Mouse (Mus musculus) forebrain, embryonic 14.5 days (tissue): ENCODE measurements around the gene Fam186a. TPM values are rescaled to one million over a fixed set of nuclear protein-coding genes. Genes with fewer than 3 reads are reported as not detected.
A peak's percentile ranks its signal among the peaks of the same experiment; 100 is the strongest.
"Not testable (repeated sequence)": the region's sequence is repeated elsewhere in the genome, so short reads cannot be mapped to it uniquely, and the experiment has no call there.

Experiments used
- ATAC-seq: fragments of 200-750 bp; cut with Nextera tagmentation; 2 replicates; pipeline ENCODE4 v1.8.0; 2017; ENCODE audit warnings: mild to moderate bottlenecking, moderate library complexity
- DNase-seq: peaks from one replicate; pipeline ENCODE4 v3.0.0-alpha.2; 2015; ENCODE audit warnings: low spot score
- H3K27ac ChIP-seq: fragments of 300-500 bp; sonication (generic); 2 replicates; pipeline ENCODE4 v1.5.1; 2014; ENCODE audit warnings: low read depth, mild to moderate bottlenecking, control low read depth, low read length, moderate library complexity
- H3K27me3 ChIP-seq: fragments of 300-500 bp; sonication (generic); replicated peaks from 2 replicates; pipeline ENCODE4 v1.6.1; 2014; ENCODE audit warnings: low read length, control low read depth, mixed read lengths; ENCODE audit not compliant: control insufficient read depth, insufficient read depth
- H3K36me3 ChIP-seq: fragments of 300-500 bp; sonication (generic); 2 replicates; pipeline ENCODE4 v1.6.1; 2014; ENCODE audit warnings: low read length, control low read depth; ENCODE audit not compliant: control insufficient read depth, insufficient read depth
- H3K4me1 ChIP-seq: fragments of 300-500 bp; sonication (generic); 2 replicates; pipeline ENCODE4 v1.6.1; 2014; ENCODE audit warnings: antibody characterized with exemption, low read length, control low read depth; ENCODE audit not compliant: control insufficient read depth, insufficient read depth
- H3K4me2 ChIP-seq: fragments of 300-500 bp; sonication (generic); 2 replicates; pipeline ENCODE4 v1.6.1; 2014; ENCODE audit warnings: mild to moderate bottlenecking, control low read depth, low read length
- H3K4me3 ChIP-seq: fragments of 300-500 bp; sonication (generic); 2 replicates; pipeline ENCODE4 v1.5.1; 2014; ENCODE audit warnings: low read depth, low read length, control low read depth
- H3K9ac ChIP-seq: fragments of 300-500 bp; sonication (generic); 2 replicates; pipeline ENCODE4 v1.6.1; 2014; ENCODE audit warnings: mild to moderate bottlenecking, low read length, control low read depth, moderate library complexity
- H3K9me3 ChIP-seq: fragments of 300-500 bp; sonication (generic); replicated peaks from 2 replicates; pipeline ENCODE4 v1.6.1; 2016; ENCODE audit warnings: low read length, control low read depth, mixed read lengths; ENCODE audit not compliant: control insufficient read depth
- WGBS: fragments of 180-500 bp; shearing (Covaris S2); extraction: QIAGEN DNeasy Blood & Tissue Kit; methylation state at CpG from one replicate; pipeline ENCODE4 v1.1.7; 2014; 5-methylcytosine and 5-hydroxymethylcytosine counted together
- polyA plus RNA-seq: library from polyadenylated mRNA; unstranded; fragments of >200 nt; fragmentation: Nextera tagmentation; extraction: Ambion mirVana; gene quantifications from 2 replicates; pipeline ENCODE4 v1.2.1, GENCODE M21; 2014

The Fam186a gene
- polyA plus RNA-seq, 1 experiment from 2014 or later, result not detected

DNA sequence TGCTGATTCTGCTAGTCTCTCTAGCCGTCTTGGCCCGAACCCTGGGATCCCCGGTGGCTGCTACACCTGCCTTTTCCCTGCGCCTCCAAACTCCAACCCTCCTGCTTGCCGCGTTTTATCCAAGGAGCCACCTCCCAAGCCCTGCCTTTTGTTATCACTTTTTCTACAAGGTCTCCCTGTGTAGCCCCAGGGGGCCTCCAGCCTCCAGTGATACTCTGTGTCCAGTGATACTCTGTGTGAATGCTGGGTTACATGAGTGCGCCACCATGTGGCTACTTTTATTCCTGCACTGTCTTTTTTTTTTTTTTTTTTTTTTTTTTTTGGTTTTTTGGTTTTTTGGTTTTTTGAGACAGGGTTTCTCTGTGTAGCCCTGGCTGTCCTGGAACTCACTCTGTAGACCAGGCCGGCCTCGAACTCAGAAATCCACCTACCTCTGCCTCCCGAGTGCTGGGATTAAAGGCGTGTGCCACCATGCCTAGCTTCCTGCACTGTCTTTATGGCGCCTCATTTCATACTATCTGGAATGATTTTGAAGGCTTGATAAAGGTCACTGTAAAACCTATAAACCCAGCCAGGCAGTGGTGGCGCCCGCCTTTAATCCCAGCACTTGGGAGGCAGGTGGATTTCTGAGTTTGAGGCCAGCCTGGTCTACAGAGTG is 57.4 kb downstream of the Fam186a start:
- H3K27me3 ChIP-seq, H3K4me3 ChIP-seq, H3K36me3 ChIP-seq, ATAC-seq, H3K27ac ChIP-seq, H3K4me1 ChIP-seq, H3K9ac ChIP-seq, H3K9me3 ChIP-seq, H3K4me2 ChIP-seq: not testable (repeated sequence)
- DNase-seq, result peak; percentile 45
- 43% methylated on average over 14 of the region's 14 CpGs for WGBS

DNA sequence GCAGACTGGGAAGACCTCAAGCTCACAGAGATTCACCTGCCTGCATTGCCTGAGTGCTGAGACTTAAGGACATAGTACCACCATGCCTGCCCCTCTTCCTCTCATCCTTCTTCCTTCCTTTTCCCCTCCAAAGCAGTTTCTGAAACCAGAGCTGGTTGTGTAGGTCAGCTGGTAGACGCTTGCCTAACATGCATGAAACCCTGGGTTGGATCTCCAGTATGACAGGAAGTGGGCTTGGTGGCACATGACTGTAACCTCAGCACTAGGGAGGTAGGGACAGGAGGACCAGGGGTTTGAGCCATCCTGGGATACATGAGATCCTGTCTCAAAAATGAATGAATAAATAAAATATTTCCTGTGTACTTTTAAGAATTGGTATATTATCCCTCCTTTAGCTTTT is 59.3 kb downstream of the Fam186a start:
- WGBS, result 83% methylated on average over 1 of the region's 1 CpGs
- DNase-seq (no peak), ATAC-seq (no peak)
- Histone ChIP-seq H3K9ac (no peak overlapping the region), H3K9me3 (no peaks in the 10 kb centered on the region), H3K27me3 (no peaks in the 10 kb centered on the region), H3K4me2 (no peak overlapping the region), H3K4me1 (no peaks in the 10 kb centered on the region), H3K36me3 (no peaks in the 10 kb centered on the region), H3K4me3 (no peak overlapping the region), H3K27ac (no peak overlapping the region)

DNA sequence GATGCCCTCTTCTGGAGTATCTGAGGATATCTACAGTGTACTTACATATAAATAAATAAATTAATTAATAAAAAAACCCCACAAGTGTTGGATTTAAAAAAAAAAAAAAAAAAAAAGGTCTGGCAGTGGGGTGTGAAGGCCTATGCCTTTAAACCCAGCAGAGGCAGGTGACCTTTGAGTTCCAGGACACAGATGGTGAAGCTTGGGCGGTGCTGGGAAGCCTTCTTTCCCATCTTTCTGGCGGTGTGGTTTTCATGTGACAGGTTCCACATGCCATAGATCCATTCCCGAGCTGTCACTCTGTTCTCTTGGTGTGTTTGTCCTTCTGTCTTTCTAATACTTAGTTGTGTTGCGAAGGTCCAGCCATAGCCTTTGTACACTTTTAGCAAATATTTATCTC is 59.8 kb downstream of the Fam186a start:
- H3K9me3 ChIP-seq, result no peaks in the 10 kb centered on the region
- H3K4me3 ChIP-seq, result no peak overlapping the region
- no peak overlapping the region for H3K9ac ChIP-seq
- H3K27me3 ChIP-seq, result no peaks in the 10 kb centered on the region
- 88% methylated on average over 4 of the region's 4 CpGs for WGBS
- no peak overlapping the region for H3K27ac ChIP-seq
- ATAC-seq, result no peak
- no peak for DNase-seq
- no peak overlapping the region for H3K4me2 ChIP-seq
- H3K36me3 ChIP-seq, result no peaks in the 10 kb centered on the region
- H3K4me1 ChIP-seq, result no peaks in the 10 kb centered on the region

DNA sequence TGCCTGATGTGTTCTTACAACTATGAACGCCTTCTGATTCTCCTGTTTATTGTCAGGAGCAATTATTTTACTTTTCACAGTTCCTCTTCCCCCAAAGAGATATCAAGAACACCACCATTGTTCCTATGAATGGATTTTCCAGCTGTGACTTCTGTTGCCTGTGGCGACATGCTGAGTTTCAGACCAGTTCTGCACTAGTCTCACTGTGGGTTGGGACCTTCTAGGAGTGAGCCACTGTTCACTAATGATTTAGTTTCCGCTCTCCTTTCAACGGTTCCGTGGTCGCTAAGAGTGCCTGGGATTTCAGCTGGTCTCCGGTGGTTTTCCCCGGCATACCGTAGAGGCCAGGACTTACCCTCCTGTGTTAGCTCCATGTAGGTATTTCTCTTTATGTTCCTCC is 62.0 kb downstream of the Fam186a start:
- Histone ChIP-seq H3K4me3 (no peak overlapping the region), H3K4me2 (no peak overlapping the region), H3K9ac (no peak overlapping the region), H3K27ac (no peak overlapping the region), H3K4me1 (no peaks in the 10 kb centered on the region), H3K36me3 (no peaks in the 10 kb centered on the region), H3K27me3 (no peaks in the 10 kb centered on the region), H3K9me3 (no peaks in the 10 kb centered on the region)
- ATAC-seq (no peak), DNase-seq (no peak)
- WGBS, result 77% methylated on average over 9 of the region's 9 CpGs

DNA sequence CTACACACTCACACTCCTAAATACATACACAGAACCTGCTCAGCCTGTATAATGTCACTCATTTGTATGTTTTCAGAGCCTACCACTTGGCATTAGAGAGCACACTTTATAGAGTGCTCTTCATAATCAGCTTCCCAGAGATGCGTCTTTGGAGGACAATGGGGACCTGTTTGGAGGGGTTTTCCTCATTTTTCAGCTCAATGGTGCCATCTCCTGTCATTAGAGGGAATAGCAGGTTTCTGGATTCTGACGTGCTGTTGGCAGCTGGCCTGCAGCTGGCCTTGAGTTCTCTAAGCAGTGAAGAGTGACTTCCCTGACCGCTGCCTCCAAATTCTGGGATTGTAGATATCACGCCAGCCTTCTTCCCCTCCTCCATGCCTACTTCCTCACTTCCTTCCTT is 62.5 kb downstream of the Fam186a start:
- H3K9ac ChIP-seq, result no peak overlapping the region; the same call in 1 of the 2 replicates

DNA sequence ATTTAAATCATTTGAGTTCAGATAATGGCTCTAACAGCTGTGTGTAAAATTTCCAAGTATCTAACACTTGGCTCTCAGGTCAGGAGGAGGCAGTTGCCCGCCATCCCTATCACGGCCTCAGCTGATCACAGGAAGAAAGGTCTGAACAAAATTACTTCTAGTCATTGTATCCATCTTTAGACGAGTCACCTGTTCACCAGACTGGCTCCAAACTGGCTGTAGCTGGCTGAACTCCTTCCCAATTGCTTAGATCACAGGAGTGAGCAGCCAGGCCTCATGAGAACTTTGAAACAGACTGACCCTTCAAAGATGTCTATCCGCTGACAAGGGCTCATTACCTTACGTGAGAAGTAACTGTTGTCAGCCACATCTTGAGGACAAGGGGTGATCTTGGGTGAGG is 63.6 kb downstream of the Fam186a start:
- Histone ChIP-seq H3K4me3 (no peak overlapping the region), H3K4me1 (no peaks in the 10 kb centered on the region), H3K9me3 (no peaks in the 10 kb centered on the region), H3K36me3 (no peaks in the 10 kb centered on the region), H3K27ac (no peak overlapping the region), H3K27me3 (no peaks in the 10 kb centered on the region), H3K9ac (no peak overlapping the region), H3K4me2 (no peak overlapping the region)
- WGBS, result 86% methylated on average over 5 of the region's 5 CpGs
- no peak for ATAC-seq
- DNase-seq, result no peak

More for the DNA sequence above, 62.5 kb downstream of the Fam186a start:
- Histone ChIP-seq H3K4me3 (no peak overlapping the region), H3K4me2 (no peak overlapping the region), H3K4me1 (no peaks in the 10 kb centered on the region), H3K9me3 (no peaks in the 10 kb centered on the region), H3K27me3 (no peaks in the 10 kb centered on the region), H3K27ac (no peak overlapping the region), H3K36me3 (no peaks in the 10 kb centered on the region)
- whole genome bisulfite sequencing, result 7% methylated on average over 4 of the region's 4 CpGs
- ATAC-seq (peak; percentile 89), DNase-seq (peak; percentile 93)

DNA sequence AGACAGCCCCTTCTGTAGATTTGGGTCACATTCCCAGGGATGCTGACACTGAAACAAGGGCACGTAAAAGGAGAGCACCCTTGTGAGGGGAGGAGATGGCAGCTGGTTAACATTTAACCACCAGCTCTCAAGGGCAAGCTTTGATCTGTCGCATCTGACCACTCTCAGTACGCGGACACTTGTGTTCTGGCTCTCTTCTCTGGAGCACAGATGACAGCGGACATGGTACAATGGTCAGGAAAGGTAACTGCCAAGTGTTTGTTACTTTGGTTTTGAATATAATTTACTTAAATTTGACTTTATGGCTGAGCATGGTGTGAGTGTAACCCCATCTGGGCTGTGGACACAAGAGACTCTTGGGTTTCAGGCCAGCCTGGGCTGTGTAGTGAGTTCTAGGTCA is 64.1 kb downstream of the Fam186a start:
- Histone ChIP-seq H3K4me1 (no peaks in the 10 kb centered on the region), H3K9me3 (no peaks in the 10 kb centered on the region), H3K27ac (no peak overlapping the region), H3K9ac (no peak overlapping the region), H3K4me2 (no peak overlapping the region), H3K36me3 (no peaks in the 10 kb centered on the region), H3K4me3 (no peak overlapping the region), H3K27me3 (no peaks in the 10 kb centered on the region)
- 92% methylated on average over 5 of the region's 5 CpGs for WGBS
- DNase-seq, result no peak
- ATAC-seq, result no peak

DNA sequence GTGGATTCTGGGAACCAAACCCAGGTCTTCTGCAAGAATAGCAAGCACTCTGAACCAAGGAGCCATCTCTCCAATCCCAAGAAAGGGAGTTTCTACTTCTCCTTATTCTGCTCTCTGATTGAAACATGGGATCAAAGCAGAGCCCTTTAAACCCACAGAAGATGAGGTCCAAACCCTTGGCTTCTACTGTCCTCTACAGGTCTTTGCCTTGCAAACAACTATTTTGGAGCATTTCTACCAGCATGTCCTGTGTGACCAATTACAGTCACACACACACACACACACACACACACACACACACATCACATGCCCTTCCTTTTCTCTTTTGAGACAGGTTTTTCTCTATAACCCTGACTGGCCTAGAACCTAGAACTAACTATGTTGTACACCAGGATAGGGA is 70.2 kb downstream of the Fam186a start:
- no peak overlapping the region for H3K9ac ChIP-seq
- no peaks in the 10 kb centered on the region for H3K36me3 ChIP-seq
- H3K4me2 ChIP-seq, result no peak overlapping the region
- no peaks in the 10 kb centered on the region for H3K27me3 ChIP-seq
- no peak for DNase-seq
- no peaks in the 10 kb centered on the region for H3K4me1 ChIP-seq
- H3K9me3 ChIP-seq, result no peaks in the 10 kb centered on the region
- no peak for ATAC-seq
- no peak overlapping the region for H3K27ac ChIP-seq
- H3K4me3 ChIP-seq, result no peak overlapping the region

DNA sequence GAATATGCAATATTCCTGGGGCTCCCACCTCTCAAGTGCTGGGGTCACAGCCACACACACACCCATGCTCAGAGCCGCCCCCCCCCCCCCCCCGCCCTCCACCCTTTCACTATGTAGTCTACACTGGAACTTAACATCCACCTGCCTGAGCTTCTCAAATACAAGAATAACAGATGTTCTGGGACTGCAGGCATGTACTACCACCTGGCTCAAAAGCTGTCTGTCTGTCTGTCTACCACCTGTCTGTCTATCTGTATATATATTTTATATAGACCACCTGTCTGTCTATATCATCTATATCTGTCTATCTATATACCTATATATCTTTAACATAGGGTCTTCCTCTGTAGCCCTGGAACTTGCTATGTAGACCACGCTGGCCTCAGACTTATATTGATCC is 75.5 kb downstream of the Fam186a start:
- no peaks in the 10 kb centered on the region for H3K27me3 ChIP-seq
- H3K9ac ChIP-seq, result no peak overlapping the region
- no peaks in the 10 kb centered on the region for H3K36me3 ChIP-seq
- ATAC-seq, result no peak
- no peak overlapping the region for H3K4me3 ChIP-seq
- no peaks in the 10 kb centered on the region for H3K9me3 ChIP-seq
- DNase-seq, result no peak
- 80% methylated on average over 3 of the region's 3 CpGs for WGBS
- no peak overlapping the region for H3K27ac ChIP-seq
- no peaks in the 10 kb centered on the region for H3K4me1 ChIP-seq
- no peak overlapping the region for H3K4me2 ChIP-seq
